Mouse (Mus musculus) E14TG2a.4 (cell line): ENCODE results near the gene Tspan3.
A peak's percentile ranks its signal among the peaks of the same experiment; 100 is the strongest.

ENCODE experiments used
- H3K27me3 ChIP-seq: 2 replicates; pipeline ENCODE4 v1.6.1; 2014; ENCODE audit warnings: low read length, control low read depth; ENCODE audit not compliant: insufficient read depth
- H3K36me3 ChIP-seq: 2 replicates; pipeline ENCODE4 v1.6.1; 2014; ENCODE audit warnings: low read length, control low read depth; ENCODE audit not compliant: insufficient read depth
- H3K4me1 ChIP-seq: replicated peaks from 2 replicates; pipeline ENCODE4 v1.6.1; 2014; ENCODE audit warnings: low read depth, low read length, control low read depth
- H3K4me3 ChIP-seq: replicated peaks from 2 replicates; pipeline ENCODE4 v1.5.1; 2014; ENCODE audit warnings: mild to moderate bottlenecking, low read length
- H3K9me3 ChIP-seq: 2 replicates; pipeline ENCODE4 v1.6.1; 2014; ENCODE audit warnings: low read length, control low read depth
- CTCF ChIP-seq: conservative IDR thresholded peaks from 2 replicates; pipeline ENCODE4 v1.5.1; 2014; ENCODE audit warnings: low read length
- NANOG ChIP-seq: IDR thresholded peaks from 2 replicates; pipeline ENCODE4 v1.6.1; 2014; ENCODE audit warnings: borderline replicate concordance, low read length, mixed read lengths
- POU5F1 ChIP-seq: IDR thresholded peaks from 2 replicates; pipeline ENCODE4 v1.6.1; 2014; ENCODE audit warnings: low read length, borderline replicate concordance

The Tspan3 gene

DNA sequence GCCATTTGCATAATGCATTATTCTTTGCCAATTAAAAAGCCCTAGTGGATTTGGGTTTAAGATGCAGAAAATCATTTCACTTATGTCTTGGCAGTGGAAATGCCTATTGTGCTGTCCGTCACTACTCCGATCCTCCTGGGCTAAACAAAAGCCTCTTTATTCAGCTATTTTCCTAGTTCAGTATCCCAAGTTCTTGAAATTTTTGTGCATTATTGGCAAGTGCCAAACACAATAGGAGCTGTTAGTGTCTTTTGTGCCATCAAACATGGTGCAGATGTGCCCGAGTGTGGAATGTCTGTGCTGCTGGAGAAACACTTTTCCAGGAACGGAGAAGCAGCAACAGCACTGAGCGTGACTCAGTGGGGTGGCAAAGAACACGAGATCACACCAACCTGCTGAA lies 2.4 kb upstream of the Tspan3 start:
- peaks cover 6% of the 10 kb centered on the region for H3K27me3 ChIP-seq
- H3K36me3 ChIP-seq = no peaks in the 10 kb centered on the region
- no peak for TF ChIP-seq POU5F1
- no peak for TF ChIP-seq CTCF
- TF ChIP-seq NANOG = no peak
- peaks cover 20% of the 10 kb centered on the region for H3K4me1 ChIP-seq
- no peak overlapping the region for H3K4me3 ChIP-seq
- no peaks in the 10 kb centered on the region for H3K9me3 ChIP-seq

DNA sequence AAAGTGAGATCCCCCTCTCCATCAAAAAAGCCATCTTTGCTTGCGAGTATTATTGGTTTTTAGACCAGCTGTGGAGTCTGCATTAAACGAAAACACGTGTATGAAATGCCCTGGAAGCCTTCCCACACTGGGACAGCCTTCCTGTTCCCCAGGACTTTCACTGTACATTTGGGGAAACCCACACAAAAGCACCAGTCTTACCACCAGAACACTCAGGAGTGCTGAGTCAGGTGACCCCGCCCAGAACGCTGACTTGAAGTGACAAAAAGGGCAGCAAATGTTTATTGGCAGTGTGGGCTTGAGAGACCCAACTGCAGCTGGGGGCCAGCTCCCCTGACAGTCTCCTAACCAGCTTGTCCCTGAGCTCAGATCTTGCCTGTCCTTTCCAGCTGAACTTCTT lies 884 bp upstream of the Tspan3 start:
- Histone ChIP-seq H3K27me3 (peaks cover 15% of the 10 kb centered on the region), H3K4me3 (no peak overlapping the region), H3K9me3 (no peaks in the 10 kb centered on the region), H3K4me1 (peaks cover 24% of the 10 kb centered on the region), H3K36me3 (no peaks in the 10 kb centered on the region)
- no peak for TF ChIP-seq CTCF
- TF ChIP-seq POU5F1 = no peak
- no peak for TF ChIP-seq NANOG

DNA sequence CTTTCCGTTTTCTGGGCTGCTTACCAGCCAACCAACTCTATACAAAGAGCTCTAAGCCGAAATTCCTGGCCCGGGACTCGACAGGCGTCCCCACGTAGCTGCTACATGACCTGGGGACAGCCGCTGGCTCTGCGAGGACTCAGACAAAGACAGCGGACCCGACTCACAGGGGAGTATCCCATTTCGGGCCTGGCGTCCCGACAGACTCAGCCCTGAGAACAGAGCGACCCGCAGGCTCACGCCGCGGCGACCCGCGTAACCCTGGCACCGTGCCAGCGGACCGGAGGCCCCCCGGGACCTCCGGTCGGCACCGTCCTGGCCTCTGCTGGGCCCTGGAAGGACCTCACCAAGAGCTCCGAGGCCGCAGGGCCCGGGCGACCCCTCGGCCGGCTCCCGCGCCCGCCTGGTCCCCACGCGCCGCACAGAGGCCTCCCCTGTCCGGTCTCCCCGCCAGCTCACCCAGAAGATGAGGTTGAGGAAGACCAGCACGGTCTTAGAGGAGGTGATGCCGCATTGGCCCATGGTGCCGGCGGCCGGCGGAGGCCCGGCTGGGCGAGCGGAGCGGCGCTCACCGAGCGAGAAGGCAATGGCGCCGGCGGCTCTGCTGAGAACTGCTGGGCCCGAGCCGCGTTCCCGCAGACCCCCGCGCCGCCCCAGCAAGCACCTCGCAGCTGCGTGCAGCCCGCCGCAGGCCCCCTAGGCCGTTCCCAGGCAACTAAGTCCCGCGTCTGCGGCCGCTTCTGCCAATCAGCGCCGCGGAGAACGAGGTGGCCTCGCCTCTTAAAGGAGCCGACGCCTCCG lies 4.7 kb downstream of the Tspan3 start:
- H3K4me3 ChIP-seq = peak overlapping the region; percentile 97
- H3K27me3 ChIP-seq = peaks cover 18% of the 10 kb centered on the region
- TF ChIP-seq NANOG = no peak
- TF ChIP-seq CTCF = no peak
- H3K9me3 ChIP-seq = no peaks in the 10 kb centered on the region
- peaks cover 15% of the 10 kb centered on the region for H3K4me1 ChIP-seq
- no peaks in the 10 kb centered on the region for H3K36me3 ChIP-seq

DNA sequence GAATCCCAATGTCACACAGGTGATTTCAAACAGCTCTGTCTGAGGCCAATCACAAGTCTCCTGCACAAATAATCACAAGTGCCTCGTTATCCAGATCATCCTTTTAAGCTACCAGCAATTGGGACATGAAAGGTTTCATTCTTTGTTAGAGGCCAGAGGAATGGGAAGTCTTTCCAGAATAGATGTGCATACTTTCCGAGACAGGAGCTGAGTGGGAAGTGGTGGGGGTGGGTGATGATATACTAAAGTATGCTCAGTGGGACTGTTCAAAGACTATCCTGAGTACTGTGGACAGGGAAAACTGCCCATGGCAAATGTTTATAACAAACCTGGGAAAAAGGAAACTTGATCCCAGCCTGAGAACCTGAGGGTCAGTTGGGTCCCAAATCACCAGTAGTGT lies 5.8 kb downstream of the Tspan3 start:
- Histone ChIP-seq H3K36me3 (no peaks in the 10 kb centered on the region), H3K9me3 (no peaks in the 10 kb centered on the region), H3K4me1 (peaks cover 16% of the 10 kb centered on the region), H3K4me3 (0 out of 2 replicates have a peak overlapping the region, but pooled peaks have one; percentile 97), H3K27me3 (peaks cover 18% of the 10 kb centered on the region)
- TF ChIP-seq CTCF (no peak), NANOG (no peak; the same call in 1 of the 2 replicates), POU5F1 (no peak)

DNA sequence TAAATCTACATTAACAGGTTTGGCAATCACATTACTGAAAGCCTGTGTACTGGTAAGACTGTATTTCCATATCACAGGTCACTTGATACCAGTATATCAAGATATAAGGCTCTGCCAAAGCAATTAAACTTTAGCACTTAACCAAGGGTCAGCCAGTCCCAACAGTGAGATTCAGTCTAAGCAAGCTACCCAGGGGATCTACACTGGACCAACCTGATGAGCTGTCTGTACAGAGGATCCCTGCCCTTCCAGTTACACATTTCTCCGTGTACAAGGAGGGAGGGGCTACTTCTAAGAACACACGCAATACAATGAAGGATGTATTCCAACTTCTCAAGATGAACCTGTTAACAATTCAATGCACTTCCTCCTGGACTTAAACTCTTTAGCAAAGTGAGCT lies 7.2 kb downstream of the Tspan3 start:
- Histone ChIP-seq H3K36me3 (no peaks in the 10 kb centered on the region), H3K27me3 (peaks cover 15% of the 10 kb centered on the region), H3K9me3 (no peaks in the 10 kb centered on the region), H3K4me3 (no peak overlapping the region), H3K4me1 (peaks cover 16% of the 10 kb centered on the region)
- no peak for TF ChIP-seq POU5F1
- TF ChIP-seq CTCF = no peak
- TF ChIP-seq NANOG = no peak

DNA sequence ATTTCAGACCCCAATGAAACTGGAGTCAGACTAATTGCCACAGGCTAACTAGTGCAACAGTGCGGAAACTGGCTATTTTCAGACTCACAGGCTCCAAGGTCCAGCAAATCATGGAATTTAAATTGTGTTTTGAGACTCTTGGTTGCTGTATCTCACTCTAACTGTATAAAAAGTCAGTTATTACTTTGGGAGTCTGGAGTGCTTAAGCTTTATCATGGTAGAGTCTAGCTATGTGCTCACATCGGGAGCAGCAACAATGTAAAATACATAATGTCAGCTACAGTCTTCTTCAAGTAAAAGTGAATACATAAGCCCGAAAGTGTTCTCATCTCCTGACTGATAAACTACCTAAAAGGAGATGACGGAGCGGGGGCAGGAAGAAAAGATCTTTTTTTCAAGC lies 10.7 kb downstream of the Tspan3 start:
- peaks cover 3% of the 10 kb centered on the region; the same call in 1 of the 2 replicates for H3K27me3 ChIP-seq
- no peaks in the 10 kb centered on the region for H3K9me3 ChIP-seq
- H3K36me3 ChIP-seq = 0 out of 2 replicates have a peak, but pooled peaks cover 3% of the 10 kb centered on the region
- TF ChIP-seq NANOG (no peak), CTCF (no peak), POU5F1 (no peak)
- H3K4me3 ChIP-seq = no peak overlapping the region
- H3K4me1 ChIP-seq = peaks cover 6% of the 10 kb centered on the region

DNA sequence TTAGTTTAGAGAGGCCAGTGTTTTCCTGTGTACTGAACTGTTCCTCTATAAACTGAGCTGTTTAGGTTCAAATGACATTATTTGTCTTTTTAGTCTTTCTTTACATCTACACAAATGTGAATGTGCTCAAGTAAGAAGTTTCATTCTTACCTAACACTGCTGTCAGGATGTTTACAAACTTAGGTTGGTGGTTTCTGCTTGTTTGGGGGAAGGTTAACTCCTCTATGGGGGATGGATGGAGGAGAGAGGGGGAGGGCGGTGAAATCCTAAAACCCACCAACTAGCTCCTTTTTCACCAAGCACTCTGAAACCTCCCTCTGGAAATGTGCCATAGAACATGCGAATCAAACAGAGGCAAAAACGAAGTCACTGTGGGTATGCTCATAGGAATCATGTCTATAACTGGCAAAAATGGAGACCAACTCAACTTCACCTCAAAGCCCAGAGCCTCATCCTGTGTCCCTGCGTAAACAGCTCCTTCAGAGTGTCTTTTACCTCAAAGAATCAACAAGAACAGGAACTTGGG lies 12.7 kb downstream of the Tspan3 start:
- TF ChIP-seq POU5F1 (no peak), NANOG (no peak), CTCF (no peak)
- peaks cover 2% of the 10 kb centered on the region; the same call in 1 of the 2 replicates for H3K4me1 ChIP-seq
- no peaks in the 10 kb centered on the region for H3K9me3 ChIP-seq
- H3K27me3 ChIP-seq = no peaks in the 10 kb centered on the region
- no peak overlapping the region for H3K4me3 ChIP-seq
- H3K36me3 ChIP-seq = peaks cover 4% of the 10 kb centered on the region; the same call in 1 of the 2 replicates

DNA sequence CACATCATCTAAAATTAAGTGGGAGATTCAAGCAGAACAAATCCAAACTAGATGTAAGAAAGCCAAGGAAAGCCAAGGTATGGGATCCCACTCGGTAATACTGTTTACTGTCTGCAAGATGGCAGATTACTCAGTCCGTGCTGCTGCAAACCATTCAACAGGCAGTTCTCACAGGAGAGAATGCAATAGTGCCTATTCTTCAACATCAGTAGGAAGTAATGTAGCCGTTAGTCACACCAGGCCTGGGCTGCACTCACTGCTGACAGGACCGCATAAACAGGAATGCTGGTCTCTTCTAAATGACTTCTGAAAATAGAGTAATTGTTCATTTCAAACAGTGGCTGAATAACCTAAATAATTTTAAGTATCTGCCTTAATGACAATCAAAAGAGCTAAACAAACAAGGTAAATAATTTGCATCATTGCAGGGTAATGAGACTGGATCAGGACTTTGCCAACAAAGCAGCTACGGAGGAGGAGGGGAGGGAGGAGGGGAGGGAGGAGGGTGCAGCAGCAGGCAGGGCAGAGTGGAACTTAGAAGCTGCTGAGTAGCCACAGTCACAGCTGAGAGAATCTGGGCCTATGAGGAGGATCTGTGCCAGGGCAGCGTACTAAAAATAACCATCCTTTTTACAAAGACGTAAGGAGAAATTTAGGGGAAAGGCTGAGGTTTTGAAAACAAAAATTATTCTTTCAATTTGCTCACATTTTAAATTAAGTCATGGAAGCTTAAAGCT lies 13.4 kb downstream of the Tspan3 start:
- Histone ChIP-seq H3K4me1 (peaks cover 2% of the 10 kb centered on the region; the same call in 1 of the 2 replicates), H3K9me3 (no peaks in the 10 kb centered on the region), H3K27me3 (no peaks in the 10 kb centered on the region), H3K4me3 (no peak overlapping the region), H3K36me3 (peaks cover 10% of the 10 kb centered on the region)
- TF ChIP-seq POU5F1 (no peak), NANOG (no peak), CTCF (no peak)

DNA sequence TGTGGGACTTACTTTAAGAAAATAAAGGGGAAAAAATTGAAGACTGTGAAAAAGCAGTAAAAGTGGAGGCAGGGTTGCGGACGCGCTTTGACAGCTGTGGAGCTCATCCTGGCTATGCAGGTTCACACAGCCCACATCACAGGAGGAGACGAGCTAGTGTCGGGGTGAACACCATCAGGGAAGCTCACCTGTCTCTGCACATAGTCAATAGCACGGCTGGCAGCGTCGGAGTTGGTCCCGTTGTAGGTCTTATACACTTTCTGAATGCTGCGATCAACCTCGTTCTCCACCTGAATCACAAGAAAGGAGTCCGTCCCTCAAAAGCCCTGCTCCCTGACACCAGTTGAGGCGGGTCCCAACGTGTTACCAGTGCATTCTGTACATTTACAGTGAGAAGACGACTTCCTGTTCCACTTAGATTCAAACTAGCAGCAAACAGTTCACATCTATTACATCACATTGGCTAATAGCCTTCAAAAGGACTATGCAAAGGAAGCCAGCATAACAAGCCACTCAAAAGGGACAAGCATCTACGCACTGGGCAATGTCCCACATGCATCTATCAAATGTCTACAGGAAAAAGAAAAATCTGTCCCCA lies 18.9 kb downstream of the Tspan3 start:
- Histone ChIP-seq H3K9me3 (no peaks in the 10 kb centered on the region), H3K4me3 (no peak overlapping the region), H3K36me3 (peaks cover 40% of the 10 kb centered on the region), H3K4me1 (no peaks in the 10 kb centered on the region), H3K27me3 (no peaks in the 10 kb centered on the region)
- TF ChIP-seq NANOG (no peak), CTCF (no peak), POU5F1 (no peak)
